Mouse (Mus musculus) leukemia stem cell, adult 10-12 weeks (primary cell): Measurements from ENCODE around the gene Olfr1197. TPM values are rescaled to one million over a fixed set of nuclear protein-coding genes. Genes with fewer than 3 reads are reported as not detected.

Source experiments
- polyA plus RNA-seq: library from polyadenylated mRNA; stranded (reverse); fragments of >175 nt; gene quantifications from 2 replicates; pipeline ENCODE4 v1.2.3, GENCODE M21; 2012; ENCODE audit warnings: low replicate concordance

Gene Olfr1197
- not detected in 2 replicates for polyA plus RNA-seq

DNA sequence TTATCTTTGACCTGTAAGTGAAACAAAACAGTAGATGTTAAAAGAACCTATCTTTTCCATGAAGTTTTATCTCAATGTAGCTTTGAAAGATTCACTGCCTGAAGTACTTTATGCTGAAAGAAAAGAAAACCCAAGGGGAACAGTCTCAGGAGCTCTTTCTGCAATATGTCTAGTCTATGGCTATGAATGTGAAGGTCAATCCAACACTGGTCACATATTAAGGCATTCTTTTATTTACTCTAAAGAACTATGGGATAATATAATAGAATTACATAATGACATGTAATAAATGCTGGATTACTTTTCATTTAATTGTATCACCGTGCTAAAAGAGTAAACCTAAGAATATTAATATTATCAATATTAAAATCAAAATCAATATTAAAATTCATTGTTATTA is at the start of gene Olfr1197:
TSS of gene Olfr1197 (minus strand) at position 101 of the 400 bp plus-strand sequence.

DNA sequence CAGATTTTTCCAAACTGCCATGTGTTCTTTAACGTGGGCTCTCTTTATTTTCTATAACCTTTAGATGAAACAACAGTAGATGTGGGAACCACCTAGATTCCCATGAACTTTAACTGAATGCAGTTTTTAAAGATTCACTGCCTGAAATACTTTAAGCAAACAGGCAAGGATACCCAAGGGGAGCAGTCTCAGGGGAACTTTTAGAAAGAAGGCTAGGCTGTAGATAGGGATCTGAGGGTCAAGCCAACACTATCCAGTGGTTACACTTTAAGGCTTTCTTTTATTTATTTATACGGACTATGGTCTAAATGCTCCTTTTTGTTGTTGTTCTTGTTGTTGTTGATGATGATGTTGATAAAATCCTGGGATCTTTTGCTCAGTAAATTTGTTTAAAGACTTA is 38.2 kb upstream of the Olfr1197 start, which contains the start of gene Olfr1200:
TSS of gene Olfr1200 (minus strand) at position 101 of the 400 bp plus-strand sequence.

DNA sequence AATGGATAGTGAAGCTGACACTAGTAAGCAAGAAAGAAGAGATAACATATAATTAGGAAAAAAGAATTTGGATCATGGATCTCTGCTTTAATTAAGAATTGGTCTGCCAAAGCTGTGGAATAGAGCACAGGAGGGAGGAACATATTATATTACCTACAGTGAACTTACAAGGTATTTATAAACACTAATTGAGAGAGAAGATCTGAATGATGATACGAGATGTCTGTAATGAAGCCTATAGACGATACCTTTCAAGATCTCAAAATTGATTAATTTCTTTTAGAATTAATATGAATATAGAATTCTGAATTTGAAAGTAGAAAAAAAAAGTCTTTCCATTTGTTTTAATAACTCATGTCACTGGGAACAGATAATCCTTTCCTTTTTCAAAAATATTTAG is 28.2 kb upstream of the Olfr1197 start, which contains the start of gene Olfr1199:
TSS of gene Olfr1199 (minus strand) at position 101 of the 400 bp plus-strand sequence.

DNA sequence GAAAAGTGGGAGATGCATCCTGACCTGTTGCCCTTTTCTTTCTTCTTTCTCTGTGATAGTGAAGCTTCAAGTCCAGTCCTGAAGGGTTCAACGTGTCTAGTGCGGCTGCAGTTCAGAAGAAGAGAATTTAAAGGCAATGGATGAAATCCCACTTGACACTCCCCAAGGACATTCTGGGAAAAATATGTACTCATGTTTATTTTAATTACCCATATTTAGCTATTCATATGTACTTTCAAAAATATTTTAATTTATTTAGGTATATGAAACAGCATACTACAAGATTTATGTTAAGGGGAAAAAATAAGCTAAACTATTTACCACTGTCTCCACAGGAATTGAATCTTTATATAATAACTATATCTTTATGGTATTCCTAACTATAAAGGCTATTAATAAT is 19.1 kb upstream of the Olfr1197 start, which contains the start of gene Olfr1198:
TSS of gene Olfr1198 (minus strand) at position 101 of the 400 bp plus-strand sequence.

DNA sequence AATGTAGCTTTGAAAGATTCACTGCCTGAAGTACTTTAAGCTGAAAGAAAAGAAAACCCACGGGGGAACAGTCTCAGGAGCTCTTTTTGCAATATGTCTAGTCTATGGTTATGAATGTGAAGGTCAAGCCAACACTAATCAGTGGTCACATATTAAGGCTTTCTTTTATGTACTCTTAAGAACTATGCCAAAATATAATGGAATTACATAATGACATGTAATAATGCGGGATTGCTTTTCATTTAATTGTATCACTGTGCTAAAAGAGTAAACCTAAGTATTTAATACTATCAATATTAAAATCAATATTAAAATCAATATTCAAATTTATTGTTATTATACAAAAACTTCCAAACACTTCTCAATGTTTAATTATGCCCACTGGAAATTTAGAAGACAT is 27.7 kb downstream of the Olfr1197 start, which contains the start of gene Olfr1196:
TSS of gene Olfr1196 (minus strand) at position 101 of the 400 bp plus-strand sequence.

DNA sequence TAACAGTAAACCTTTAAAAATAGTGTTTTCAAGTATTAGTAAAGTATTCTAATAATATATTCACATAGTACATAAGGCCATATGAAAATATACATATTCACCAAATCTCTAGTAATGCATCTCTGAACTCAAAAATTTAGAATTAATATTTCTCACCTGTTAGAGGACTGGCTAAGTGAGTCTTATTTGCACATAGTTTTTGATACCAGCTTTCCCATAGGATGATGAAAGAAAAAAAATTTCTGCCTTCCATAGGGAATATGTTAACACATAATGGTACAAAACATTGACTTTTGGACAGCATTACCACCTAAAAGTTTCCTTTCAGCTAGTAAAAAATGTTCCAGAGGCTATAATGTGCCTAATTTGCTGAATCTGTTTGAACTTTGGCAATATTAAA is 43.1 kb downstream of the Olfr1197 start, which contains the start of gene Olfr1195:
TSS of gene Olfr1195 (minus strand) at position 101 of the 400 bp plus-strand sequence.

Other genes with a start within 250 kb of the Olfr1197 start
- not detected in 2 replicates for gene Olfr1184, start 248.8 kb downstream of the Olfr1197 start, polyA plus RNA-seq
- not detected in 2 replicates for gene Olfr1185-ps1, start 239.0 kb downstream of the Olfr1197 start, polyA plus RNA-seq
- not detected in 2 replicates for gene Olfr1186, start 213.8 kb downstream of the Olfr1197 start, polyA plus RNA-seq
- gene Olfr1188, start 175.4 kb downstream of the Olfr1197 start, polyA plus RNA-seq = not detected in 2 replicates
- gene Olfr1189, start 145.9 kb downstream of the Olfr1197 start, polyA plus RNA-seq = not detected in 2 replicates
- not detected in 2 replicates for gene Olfr1191-ps1, start 91.8 kb downstream of the Olfr1197 start, polyA plus RNA-seq
- gene Olfr1192-ps1, start 83.9 kb downstream of the Olfr1197 start, polyA plus RNA-seq = 0.02 TPM in 1 of 2 replicates, not detected in the other
- not detected in 2 replicates for gene Olfr1193, start 56.7 kb downstream of the Olfr1197 start, polyA plus RNA-seq
- not detected in 2 replicates for gene Olfr1195, start 43.2 kb downstream of the Olfr1197 start, polyA plus RNA-seq
- not detected in 2 replicates for gene Olfr1196, start 27.8 kb downstream of the Olfr1197 start, polyA plus RNA-seq
- gene Olfr1198, start 19.0 kb upstream of the Olfr1197 start, polyA plus RNA-seq = not detected in 2 replicates
- gene Olfr1199, start 28.1 kb upstream of the Olfr1197 start, polyA plus RNA-seq = not detected in 2 replicates
- gene Olfr1200, start 38.1 kb upstream of the Olfr1197 start, polyA plus RNA-seq = not detected in 2 replicates
- not detected in 2 replicates for gene Olfr1201, start 60.7 kb upstream of the Olfr1197 start, polyA plus RNA-seq
- gene Olfr1202, start 82.1 kb upstream of the Olfr1197 start, polyA plus RNA-seq = not detected in 2 replicates
- gene Olfr1205, start 97.4 kb upstream of the Olfr1197 start, polyA plus RNA-seq = not detected in 2 replicates
- gene Olfr1204, start 116.9 kb upstream of the Olfr1197 start, polyA plus RNA-seq = not detected in 2 replicates
- gene Olfr1206, start 130.9 kb upstream of the Olfr1197 start, polyA plus RNA-seq = not detected in 2 replicates
- not detected in 2 replicates for gene Olfr1208, start 169.9 kb upstream of the Olfr1197 start, polyA plus RNA-seq
- gene Olfr1209, start 182.8 kb upstream of the Olfr1197 start, polyA plus RNA-seq = not detected in 2 replicates
- not detected in 2 replicates for gene Olfr1211, start 205.7 kb upstream of the Olfr1197 start, polyA plus RNA-seq
- 0.33 TPM in 1 of 2 replicates, not detected in the other for gene Olfr1212, start 221.6 kb upstream of the Olfr1197 start, polyA plus RNA-seq
- not detected in 2 replicates for gene Gm13762, start 247.9 kb upstream of the Olfr1197 start, polyA plus RNA-seq